Mouse (Mus musculus) embryonic fibroblast, embryonic 13.5 days (primary cell): ENCODE measurements at regions not wholly inside any gene's neighbourhood (a gene's known extent, or its start where the extent isn't known, plus 50 kb on each side); places are given as distances from the start of the nearest gene placed in this dataset.

Source experiments
- CTCF ChIP-seq: IDR thresholded peaks from 2 replicates; pipeline ENCODE4 v1.5.1; 2011; ENCODE audit warnings: mild to moderate bottlenecking, control low read depth, low read length, moderate library complexity, borderline replicate concordance; ENCODE audit not compliant: insufficient read depth
- POLR2A ChIP-seq: IDR thresholded peaks from 2 replicates; pipeline ENCODE4 v1.6.1; 2011; ENCODE audit warnings: low read depth, mild to moderate bottlenecking, control low read depth, low read length, moderate library complexity

DNA sequence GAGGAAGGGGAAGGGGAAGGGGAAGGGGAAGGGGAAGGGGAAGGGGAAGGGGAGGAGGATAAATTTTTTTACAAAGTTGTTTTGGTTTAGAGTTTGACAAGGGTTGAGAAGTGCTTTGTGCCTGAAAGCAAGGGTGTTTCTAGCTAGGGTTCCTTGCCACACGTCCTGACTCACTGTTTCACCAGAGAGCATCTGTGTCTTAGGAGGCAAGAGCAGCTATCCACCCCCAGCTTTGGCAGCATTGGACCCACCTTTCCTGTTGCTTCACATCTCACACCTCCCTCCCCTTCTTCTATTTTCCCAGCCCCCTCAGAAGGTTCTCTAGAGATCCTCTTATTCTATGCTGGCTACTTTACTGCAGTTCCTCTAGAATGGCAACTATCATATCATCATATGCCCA lies 531.1 kb upstream of the 4930412O13Rik start:
- TF ChIP-seq CTCF (no peak), POLR2A (no peak)
